Mouse (Mus musculus) kidney, postnatal 0 days (tissue): ENCODE measurements around the gene Pofut2. TPM values are rescaled to one million over a fixed set of nuclear protein-coding genes. Genes with fewer than 3 reads are reported as not detected.

Experiments used
- ATAC-seq: fragments of 200-750 bp; cut with Nextera tagmentation; replicated peaks from 2 replicates; pipeline ENCODE4 v1.8.0; 2017; ENCODE audit warnings: low read depth, moderate number of reproducible peaks, moderate TSS enrichment, moderate library complexity; ENCODE audit not compliant: low FRiP score
- DNase-seq: peaks from one replicate; pipeline ENCODE4 v3.0.0-alpha.2; 2016; ENCODE audit warnings: low spot score
- H3K27ac ChIP-seq: fragments of 300-500 bp; sonication (generic); 2 replicates; pipeline ENCODE4 v1.5.1; 2014; ENCODE audit warnings: mild to moderate bottlenecking
- H3K27me3 ChIP-seq: fragments of 300-500 bp; sonication (generic); 2 replicates; pipeline ENCODE4 v1.6.1; 2014; ENCODE audit warnings: low read length, mixed read lengths; ENCODE audit not compliant: insufficient read depth
- H3K36me3 ChIP-seq: fragments of 300-500 bp; sonication (generic); 2 replicates; pipeline ENCODE4 v1.6.1; 2014; ENCODE audit warnings: low read length, mixed read lengths; ENCODE audit not compliant: insufficient read depth
- H3K4me1 ChIP-seq: fragments of 300-500 bp; sonication (generic); replicated peaks from 2 replicates; pipeline ENCODE4 v1.6.1; 2014; ENCODE audit warnings: antibody characterized with exemption, low read length, mixed read lengths; ENCODE audit not compliant: insufficient read depth
- H3K4me2 ChIP-seq: fragments of 300-500 bp; sonication (generic); 2 replicates; pipeline ENCODE4 v1.6.1; 2014; ENCODE audit warnings: mild to moderate bottlenecking, low read length, moderate library complexity, mixed read lengths
- H3K4me3 ChIP-seq: fragments of 300-500 bp; sonication (generic); replicated peaks from 2 replicates; pipeline ENCODE4 v1.5.1; 2014; ENCODE audit warnings: low read depth, low read length
- H3K9ac ChIP-seq: fragments of 300-500 bp; sonication (generic); 2 replicates; pipeline ENCODE4 v1.6.1; 2014; ENCODE audit warnings: low read depth, low read length
- H3K9me3 ChIP-seq: fragments of 300-500 bp; sonication (generic); replicated peaks from 2 replicates; pipeline ENCODE4 v1.6.1; 2016; ENCODE audit warnings: low read length, inconsistent platforms, mixed read lengths
- CTCF ChIP-seq: IDR thresholded peaks from 2 replicates; pipeline ENCODE4 v1.5.1; 2016; ENCODE audit warnings: antibody characterized with exemption, low read depth, mild to moderate bottlenecking, moderate library complexity
- WGBS: fragments of 180-500 bp; shearing (Covaris S2); extraction: QIAGEN DNeasy Blood & Tissue Kit; methylation state at CpG from one replicate; pipeline ENCODE4 v1.1.7; 2014; 5-methylcytosine and 5-hydroxymethylcytosine counted together
- polyA plus RNA-seq: library from polyadenylated mRNA; unstranded; fragments of >200 nt; fragmentation: Nextera tagmentation; extraction: Ambion mirVana; gene quantifications from 2 replicates; pipeline ENCODE4 v1.2.1, GENCODE M21; 2015

Pofut2 gene
- polyA plus RNA-seq, 1 experiment from 2014 or later = 96.9 TPM

GRCm38 (mm10) chr10:77288639-77289195 lies 29.7 kb downstream of the Pofut2 start:
- H3K9ac ChIP-seq = no peak overlapping the region
- no peak overlapping the region for H3K4me2 ChIP-seq
- ATAC-seq (no peak), DNase-seq (no peak)
- H3K27me3 ChIP-seq = no peaks in the 10 kb centered on the region
- H3K27ac ChIP-seq = no peak overlapping the region
- no peak overlapping the region for H3K4me3 ChIP-seq
- WGBS = 34% methylated on average over 5 of the region's 5 CpGs
- H3K36me3 ChIP-seq = no peaks in the 10 kb centered on the region
- H3K9me3 ChIP-seq = no peaks in the 10 kb centered on the region
- no peak for TF ChIP-seq CTCF
- no peaks in the 10 kb centered on the region for H3K4me1 ChIP-seq

GRCm38 (mm10) chr10:77289559-77289958 lies 30.5 kb downstream of the Pofut2 start:
- Histone ChIP-seq H3K9ac (no peak overlapping the region), H3K27me3 (no peaks in the 10 kb centered on the region), H3K36me3 (no peaks in the 10 kb centered on the region), H3K27ac (no peak overlapping the region), H3K4me1 (no peaks in the 10 kb centered on the region), H3K4me3 (no peak overlapping the region), H3K9me3 (no peaks in the 10 kb centered on the region), H3K4me2 (no peak overlapping the region)
- no peak for TF ChIP-seq CTCF
- DNase-seq (no peak), ATAC-seq (no peak)
- 86% methylated on average over 8 of the region's 8 CpGs for WGBS

GRCm38 (mm10) chr10:77290624-77291366 lies 31.8 kb downstream of the Pofut2 start:
- DNase-seq = no peak

GRCm38 (mm10) chr10:77294691-77295090 lies 35.7 kb downstream of the Pofut2 start:
- no peak overlapping the region for H3K9ac ChIP-seq
- no peaks in the 10 kb centered on the region for H3K27me3 ChIP-seq
- ATAC-seq (no peak), DNase-seq (no peak)
- TF ChIP-seq CTCF = no peak
- no peak overlapping the region for H3K4me3 ChIP-seq
- H3K9me3 ChIP-seq = no peaks in the 10 kb centered on the region
- 0 out of 2 replicates have a peak, but pooled peaks cover 3% of the 10 kb centered on the region for H3K36me3 ChIP-seq
- H3K4me1 ChIP-seq = no peaks in the 10 kb centered on the region
- no peak overlapping the region for H3K27ac ChIP-seq
- 92% methylated on average over 12 of the region's 12 CpGs for WGBS
- no peak overlapping the region for H3K4me2 ChIP-seq

More at GRCm38 (mm10) chr10:77290624-77291366, 31.8 kb downstream of the Pofut2 start:
- H3K4me2 ChIP-seq = no peak overlapping the region
- H3K36me3 ChIP-seq = 0 out of 2 replicates have a peak, but pooled peaks cover 3% of the 10 kb centered on the region
- no peaks in the 10 kb centered on the region for H3K27me3 ChIP-seq
- ATAC-seq = no peak
- H3K9me3 ChIP-seq = no peaks in the 10 kb centered on the region
- no peak overlapping the region for H3K9ac ChIP-seq
- no peak overlapping the region for H3K4me3 ChIP-seq
- no peak for TF ChIP-seq CTCF
- WGBS = 78% methylated on average over 17 of the region's 17 CpGs
- no peaks in the 10 kb centered on the region for H3K4me1 ChIP-seq
- no peak overlapping the region for H3K27ac ChIP-seq

DNA sequence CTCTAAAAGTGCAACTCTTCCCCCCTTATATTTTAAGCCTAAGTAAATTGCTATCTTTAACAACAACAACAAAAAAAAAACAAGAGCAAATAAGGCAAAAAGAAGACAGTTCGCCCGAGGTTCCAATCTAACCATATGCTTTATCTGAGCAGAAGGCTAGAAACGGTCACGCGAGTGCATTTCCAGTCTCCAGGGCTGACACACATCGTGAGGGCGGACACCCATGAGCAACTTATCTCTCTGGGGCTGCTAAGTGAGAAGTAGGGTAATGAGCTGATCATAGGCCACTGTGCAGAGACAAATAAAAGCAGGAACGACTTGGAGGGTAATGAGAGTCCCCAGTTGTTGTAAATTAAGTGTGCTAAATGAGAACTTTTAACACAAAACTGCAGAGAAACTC lies 39.6 kb downstream of the Pofut2 start:
- no peak for ATAC-seq
- 73% methylated on average over 8 of the region's 8 CpGs for WGBS
- no peak for TF ChIP-seq CTCF

GRCm38 (mm10) chr10:77299194-77299593 lies 40.2 kb downstream of the Pofut2 start:
- 95% methylated on average over 2 of the region's 2 CpGs for whole genome bisulfite sequencing

More for the DNA sequence above, 39.6 kb downstream of the Pofut2 start:
- Histone ChIP-seq H3K9ac (no peak overlapping the region), H3K36me3 (0 out of 2 replicates have a peak, but pooled peaks cover 3% of the 10 kb centered on the region), H3K27me3 (no peaks in the 10 kb centered on the region), H3K4me3 (no peak overlapping the region), H3K4me2 (no peak overlapping the region), H3K4me1 (no peaks in the 10 kb centered on the region), H3K9me3 (no peaks in the 10 kb centered on the region), H3K27ac (no peak overlapping the region)
- no peak for DNase-seq

More at GRCm38 (mm10) chr10:77299194-77299593, 40.2 kb downstream of the Pofut2 start:
- Histone ChIP-seq H3K4me3 (no peak overlapping the region), H3K9ac (no peak overlapping the region), H3K27me3 (no peaks in the 10 kb centered on the region), H3K27ac (no peak overlapping the region), H3K4me2 (no peak overlapping the region), H3K4me1 (no peaks in the 10 kb centered on the region), H3K36me3 (0 out of 2 replicates have a peak, but pooled peaks cover 3% of the 10 kb centered on the region), H3K9me3 (no peaks in the 10 kb centered on the region)
- TF ChIP-seq CTCF = no peak
- ATAC-seq = no peak
- DNase-seq = no peak
